Comparison of ENCODE assay signal across 11 mouse cellular contexts in the genomic region with DNA sequence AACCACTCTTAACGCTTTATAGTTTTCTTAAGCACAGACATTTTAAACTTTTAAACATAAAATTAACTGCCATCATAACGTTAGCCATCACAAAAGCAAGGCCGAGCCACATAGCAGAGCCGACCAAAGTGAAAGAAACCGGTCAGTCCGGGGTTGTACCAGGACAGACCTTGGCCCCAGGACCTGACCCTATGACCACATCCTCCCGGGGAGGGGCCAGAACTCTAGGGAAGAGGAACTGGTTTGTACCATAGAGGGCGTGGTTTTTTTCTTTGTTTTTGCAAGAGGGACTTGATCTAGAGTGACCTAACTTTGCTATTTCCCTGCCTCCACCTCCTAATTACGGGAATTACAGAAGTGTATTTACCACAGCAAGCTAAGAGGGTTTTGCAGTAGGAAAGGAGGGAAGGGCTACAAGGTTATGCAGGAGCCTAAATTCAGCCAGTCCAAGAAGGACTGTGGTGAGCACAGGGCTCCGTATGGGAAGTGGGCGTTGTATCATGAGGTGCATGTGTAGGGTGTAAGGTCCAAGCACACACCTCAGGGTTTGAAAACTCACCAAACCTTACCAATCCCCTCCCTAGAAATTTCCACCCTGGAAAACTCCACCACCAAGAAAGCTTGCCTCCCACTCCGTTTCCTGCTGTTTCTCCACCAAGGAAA. TPM values are rescaled to one million over a fixed set of nuclear protein-coding genes. Genes with fewer than 3 reads are reported as not detected.
A peak's percentile ranks its signal among the peaks of the same experiment; 100 is the strongest.
DNase-seq lines count a peak whose midpoint lies in the region; ATAC-seq and TF ChIP-seq lines count a peak whose summit lies in the region.
"Had no signal": no experiment of that assay in that cellular context is flagged by ENCODE, and none has a peak within 500 bp of the region (broad histone marks: within the 10 kb centered on the region; RNA-seq: fewer than 3 reads in every experiment).

No protein-coding gene starts in this region.

- H3K4me3 ChIP-seq in midbrain, embryonic 11.5 days (ENCODE audit: low read depth, low read length): no peak overlapping the region
- H3K4me3 ChIP-seq in midbrain, embryonic 16.5 days (ENCODE audit: low read depth, low read length): no peak overlapping the region
- H3K4me3 ChIP-seq in testis, adult 2 months (ENCODE audit: control insufficient read depth, low read depth, low read length): no peak overlapping the region
- H3K4me3 ChIP-seq in midbrain, embryonic 10.5 days: no peak overlapping the region
- no peak overlapping the region for H3K4me3 ChIP-seq in hindbrain, embryonic 11.5 days (ENCODE audit: low read depth, low read length)

- no peaks in the 10 kb centered on the region; the same call in 1 of the 2 replicates for H3K9me3 ChIP-seq in midbrain, embryonic 11.5 days (ENCODE audit: control insufficient read depth, low read length)
- no peaks in the 10 kb centered on the region; the same call in 1 of the 2 replicates for H3K9me3 ChIP-seq in midbrain, embryonic 16.5 days (replicated peaks; ENCODE audit: control insufficient read depth, low read length, poor library complexity, severe bottlenecking)
- 0 out of 2 replicates have a peak, but pooled peaks cover 6% of the 10 kb centered on the region for H3K9me3 ChIP-seq in midbrain, embryonic 10.5 days (replicated peaks)
- H3K9me3 ChIP-seq in hindbrain, embryonic 11.5 days (ENCODE audit: control insufficient read depth, low read length): no peaks in the 10 kb centered on the region

- no peak overlapping the region for H3K9ac ChIP-seq in midbrain, embryonic 11.5 days (ENCODE audit: low read length)
- H3K9ac ChIP-seq in midbrain, embryonic 16.5 days (ENCODE audit: low read depth, low read length): no peak overlapping the region
- no peak overlapping the region for H3K9ac ChIP-seq in hindbrain, embryonic 11.5 days (ENCODE audit: low read depth, low read length)

- TF ChIP-seq POLR2A in testis, adult 2 months (IDR thresholded peaks at IDR 0.05; ENCODE audit: control insufficient read depth, low read depth, low read length): no peak

- H3K36me3 ChIP-seq in midbrain, embryonic 11.5 days (ENCODE audit: control insufficient read depth, insufficient read depth, low read length): no peaks in the 10 kb centered on the region
- no peaks in the 10 kb centered on the region for H3K36me3 ChIP-seq in midbrain, embryonic 16.5 days (ENCODE audit: control insufficient read depth, insufficient read depth, low read length)
- H3K36me3 ChIP-seq in testis, adult 2 months (ENCODE audit: control insufficient read depth, insufficient read depth, low read length): no peaks in the 10 kb centered on the region
- H3K36me3 ChIP-seq in midbrain, embryonic 10.5 days: no peaks in the 10 kb centered on the region
- H3K36me3 ChIP-seq in hindbrain, embryonic 11.5 days (ENCODE audit: control insufficient read depth, insufficient read depth, low read length): no peaks in the 10 kb centered on the region

- DNase-seq in midbrain, embryonic 11.5 days (ENCODE audit: low spot score, missing footprints): peak; percentile 66
- DNase-seq in heart, postnatal 25 days (ENCODE audit: low spot score): peak; percentile 70
- DNase-seq in lung, adult 18-20 months: peak; percentile 87 to 92
- DNase-seq in right cerebral cortex, postnatal 4 days: no peak
- no peak for DNase-seq in midbrain, embryonic 10.5 days (ENCODE audit: low spot score)
- no peak for DNase-seq in hindbrain, embryonic 11.5 days (ENCODE audit: low spot score)

- 75% methylated on average over 12 of the region's 12 CpGs for WGBS in midbrain, embryonic 11.5 days
- 78% methylated on average over 12 of the region's 12 CpGs for WGBS in midbrain, embryonic 16.5 days
- 78% methylated on average over 12 of the region's 12 CpGs for WGBS in midbrain, embryonic 10.5 days
- WGBS in hindbrain, embryonic 11.5 days: 70% methylated on average over 12 of the region's 12 CpGs

- H3K4me2 ChIP-seq in midbrain, embryonic 11.5 days: no peak overlapping the region
- H3K4me2 ChIP-seq in midbrain, embryonic 16.5 days (ENCODE audit: low read length): no peak overlapping the region
- no peak overlapping the region for H3K4me2 ChIP-seq in hindbrain, embryonic 11.5 days (replicated peaks; ENCODE audit: low read depth, low read length)

- no peak for ATAC-seq in midbrain, embryonic 11.5 days (ENCODE audit: low FRiP score)
- no peak for ATAC-seq in midbrain, embryonic 16.5 days
- no peak for ATAC-seq in hindbrain, embryonic 11.5 days (ENCODE audit: low FRiP score)

- H3K27me3 ChIP-seq in midbrain, embryonic 11.5 days (ENCODE audit: control insufficient read depth, insufficient read depth, low read length): no peaks in the 10 kb centered on the region
- no peaks in the 10 kb centered on the region for H3K27me3 ChIP-seq in midbrain, embryonic 16.5 days (ENCODE audit: control insufficient read depth, insufficient read depth, low read depth, low read length)
- H3K27me3 ChIP-seq in testis, adult 2 months (ENCODE audit: control insufficient read depth, insufficient read depth, low read length): no peaks in the 10 kb centered on the region
- no peaks in the 10 kb centered on the region for H3K27me3 ChIP-seq in midbrain, embryonic 10.5 days (ENCODE audit: low read depth, poor library complexity, severe bottlenecking)
- H3K27me3 ChIP-seq in hindbrain, embryonic 11.5 days (ENCODE audit: control insufficient read depth, insufficient read depth, low read length): no peaks in the 10 kb centered on the region

- H3K27ac ChIP-seq in midbrain, embryonic 11.5 days (ENCODE audit: low read depth, low read length): no peak overlapping the region
- H3K27ac ChIP-seq in midbrain, embryonic 16.5 days (ENCODE audit: low read length): no peak overlapping the region
- H3K27ac ChIP-seq in testis, adult 2 months (ENCODE audit: control insufficient read depth, insufficient read depth, low read depth, low read length): peak overlapping the region; percentile 85
- H3K27ac ChIP-seq in midbrain, embryonic 10.5 days (replicated peaks): no peak overlapping the region
- no peak overlapping the region for H3K27ac ChIP-seq in hindbrain, embryonic 11.5 days (ENCODE audit: low read depth, low read length)

- no peaks in the 10 kb centered on the region for H3K4me1 ChIP-seq in midbrain, embryonic 11.5 days (ENCODE audit: control insufficient read depth, insufficient read depth, low read length)
- H3K4me1 ChIP-seq in midbrain, embryonic 16.5 days (ENCODE audit: control insufficient read depth, insufficient read depth, low read length): no peaks in the 10 kb centered on the region
- H3K4me1 ChIP-seq in testis, adult 2 months (ENCODE audit: control insufficient read depth, insufficient read depth, low read length): peaks cover 3% of the 10 kb centered on the region; the same call in 1 of the 2 replicates
- no peaks in the 10 kb centered on the region for H3K4me1 ChIP-seq in midbrain, embryonic 10.5 days
- no peaks in the 10 kb centered on the region for H3K4me1 ChIP-seq in hindbrain, embryonic 11.5 days (replicated peaks; ENCODE audit: control insufficient read depth, insufficient read depth, low read length)

- intact Hi-C loops in heart, postnatal 25 days (cut with DNase I): no loop called here

- TF ChIP-seq CTCF in testis, adult 2 months (IDR thresholded peaks at IDR 0.05; ENCODE audit: control insufficient read depth, insufficient read depth, insufficient replicate concordance, low read depth, low read length): no peak

RNA-seq across cellular contexts. Expression of gene F12, which starts 2.8 kb away (rescaled TPM):
- polyA plus RNA-seq in midbrain, embryonic 11.5 days (2014; fragmentation: Nextera tagmentation; extraction: Ambion mirVana): 0.14 TPM in 1 of 2 replicates, not detected in the other
- polyA plus RNA-seq in midbrain, embryonic 16.5 days (2015; fragmentation: Nextera tagmentation; extraction: Ambion mirVana): 0.31 TPM in 1 of 2 replicates, not detected in the other
- total RNA-seq in heart, postnatal 25 days (2021): not detected
- polyA plus RNA-seq in testis, adult 2 months (2012; rRNA removed): 3.0 and 3.4 TPM in 2 replicates
- 0.14 TPM in 1 of 2 replicates, not detected in the other for polyA plus RNA-seq in midbrain, embryonic 10.5 days (2016; fragmentation: Nextera tagmentation; extraction: Ambion mirVana)
- polyA plus RNA-seq in hindbrain, embryonic 11.5 days (2014; fragmentation: Nextera tagmentation; extraction: Ambion mirVana): 0.28 TPM in 1 of 2 replicates, not detected in the other
- total RNA-seq: ES-E14 had no signal
- polyA plus RNA-seq: embryonic facial prominence, embryonic 11.5 days had no signal

RNA-seq across cellular contexts. Expression of gene Pfn3, which starts 14.3 kb away (rescaled TPM):
- not detected in 2 replicates for polyA plus RNA-seq in midbrain, embryonic 11.5 days (2014; fragmentation: Nextera tagmentation; extraction: Ambion mirVana)
- 0.57 and 0.98 TPM in 2 replicates for polyA plus RNA-seq in midbrain, embryonic 16.5 days (2015; fragmentation: Nextera tagmentation; extraction: Ambion mirVana)
- not detected for total RNA-seq in heart, postnatal 25 days (2021)
- 279 and 352 TPM in 2 replicates for polyA plus RNA-seq in testis, adult 2 months (2012; rRNA removed)
- polyA plus RNA-seq in midbrain, embryonic 10.5 days (2016; fragmentation: Nextera tagmentation; extraction: Ambion mirVana): not detected in 2 replicates
- polyA plus RNA-seq in hindbrain, embryonic 11.5 days (2014; fragmentation: Nextera tagmentation; extraction: Ambion mirVana): not detected in 2 replicates
- total RNA-seq: ES-E14 had no signal
- polyA plus RNA-seq: embryonic facial prominence, embryonic 11.5 days had no signal

RNA-seq across cellular contexts. Expression of gene Grk6, which starts 15.5 kb away (rescaled TPM):
- 42.0 and 52.3 TPM in 2 replicates for polyA plus RNA-seq in midbrain, embryonic 11.5 days (2014; fragmentation: Nextera tagmentation; extraction: Ambion mirVana)
- 28.3 and 31.8 TPM in 2 replicates for polyA plus RNA-seq in midbrain, embryonic 16.5 days (2015; fragmentation: Nextera tagmentation; extraction: Ambion mirVana)
- total RNA-seq in heart, postnatal 25 days (2021): 10 to 100 TPM; 17.5 to 18.6 TPM
- 7.8 and 8.4 TPM in 2 replicates for polyA plus RNA-seq in testis, adult 2 months (2012; rRNA removed)
- polyA plus RNA-seq in midbrain, embryonic 10.5 days (2016; fragmentation: Nextera tagmentation; extraction: Ambion mirVana): 41.8 and 51.4 TPM in 2 replicates
- polyA plus RNA-seq in hindbrain, embryonic 11.5 days (2014; fragmentation: Nextera tagmentation; extraction: Ambion mirVana): 37.6 and 52.3 TPM in 2 replicates

RNA-seq across cellular contexts. Expression of gene Slc34a1, which starts 31.4 kb away (rescaled TPM):
- polyA plus RNA-seq in midbrain, embryonic 11.5 days (2014; fragmentation: Nextera tagmentation; extraction: Ambion mirVana): not detected in 2 replicates
- polyA plus RNA-seq in midbrain, embryonic 16.5 days (2015; fragmentation: Nextera tagmentation; extraction: Ambion mirVana): not detected in 2 replicates
- total RNA-seq in heart, postnatal 25 days (2021): not detected
- polyA plus RNA-seq in testis, adult 2 months (2012; rRNA removed): 0.16 and 0.22 TPM in 2 replicates
- polyA plus RNA-seq in midbrain, embryonic 10.5 days (2016; fragmentation: Nextera tagmentation; extraction: Ambion mirVana): not detected in 2 replicates
- not detected in 2 replicates for polyA plus RNA-seq in hindbrain, embryonic 11.5 days (2014; fragmentation: Nextera tagmentation; extraction: Ambion mirVana)
- total RNA-seq: ES-E14; left cerebral cortex, postnatal 10 days had no signal
- polyA plus RNA-seq: embryonic facial prominence, embryonic 11.5 days had no signal

RNA-seq across cellular contexts. Expression of gene Prr7, which starts 34.7 kb away (rescaled TPM):
- polyA plus RNA-seq in midbrain, embryonic 11.5 days (2014; fragmentation: Nextera tagmentation; extraction: Ambion mirVana): 2.8 and 3.0 TPM in 2 replicates
- 5.0 and 5.6 TPM in 2 replicates for polyA plus RNA-seq in midbrain, embryonic 16.5 days (2015; fragmentation: Nextera tagmentation; extraction: Ambion mirVana)
- 1 to 10 TPM in 1 of 2 experiments, under 1 TPM in 1; 0.56 to 1.2 TPM for total RNA-seq in heart, postnatal 25 days (2021)
- 20.3 and 24.9 TPM in 2 replicates for polyA plus RNA-seq in testis, adult 2 months (2012; rRNA removed)
- 0.69 and 0.87 TPM in 2 replicates for polyA plus RNA-seq in midbrain, embryonic 10.5 days (2016; fragmentation: Nextera tagmentation; extraction: Ambion mirVana)
- polyA plus RNA-seq in hindbrain, embryonic 11.5 days (2014; fragmentation: Nextera tagmentation; extraction: Ambion mirVana): 2.4 and 2.5 TPM in 2 replicates

Comparison
In these comparisons a context has a peak if more than half of its experiments do, and no peak if none do; other contexts are left out.
1. DNase-seq: peak in midbrain, embryonic 11.5 days (single experiment), heart, postnatal 25 days (single experiment) and lung, adult 18-20 months (2 of 2); none in right cerebral cortex, postnatal 4 days (single experiment), midbrain, embryonic 10.5 days (single experiment) and hindbrain, embryonic 11.5 days (single experiment).
2. RNA of gene Pfn3, which starts 14.3 kb away (polyA plus RNA-seq): 279 to 352 TPM in testis, adult 2 months; 0.57 to 0.98 TPM in midbrain, embryonic 16.5 days, not detected in midbrain, embryonic 10.5 days, not detected in midbrain, embryonic 11.5 days and not detected in hindbrain, embryonic 11.5 days; every median in the first group is over 100 times any median in the second.